Mouse (Mus musculus): ENCODE data around the gene Sec61a1. TPM values are rescaled to one million over a fixed set of nuclear protein-coding genes. Genes with fewer than 3 reads are reported as not detected.

Sec61a1 gene
- total and polyA plus RNA-seq, 3 experiments = 139 to 276 (median 237) TPM

GRCm38 (mm10) chr6:88558076-88558475 is 39.4 kb upstream of the Sec61a1 start:
- Histone ChIP-seq H3K4me1 (ENCODE audit: control insufficient read depth in 1 of 2, insufficient read depth in 2 of 2) (peaks cover 3 to 12% of the 10 kb centered on the region in 2 experiments; a peak in 3 of 4 replicates), H3K27ac (ENCODE audit: insufficient read depth, low read depth) (no peak overlapping the region), H3K9ac (ENCODE audit: insufficient read depth, low read depth) (no peak overlapping the region), H3K4me3 (replicated peaks in 1 of 3; ENCODE audit: low read depth in 2 of 3, low read length in 2 of 3, poor library complexity in 1 of 3) (no peak overlapping the region), H3K4me2 (ENCODE audit: insufficient read depth, low read depth, poor library complexity, severe bottlenecking) (no peak overlapping the region), H3K27me3 (replicated peaks) (no peaks in the 10 kb centered on the region), H3K79me2 (replicated peaks; ENCODE audit: control insufficient read depth, extremely low read depth, insufficient read depth, poor library complexity, severe bottlenecking) (no peaks in the 10 kb centered on the region), H3K9me3 (replicated peaks; ENCODE audit: low read length) (no peaks in the 10 kb centered on the region), H3K36me3 (replicated peaks in 1 of 2; ENCODE audit: control insufficient read depth in 1 of 2, insufficient read depth in 1 of 2, low read length in 1 of 2) (no peaks in the 10 kb centered on the region)
- in situ Hi-C loops (cut with MboI; ENCODE audit: low pct_ligation_motif_present, low pct_unique_long_range_greater_than_20kb, low sequenced_read_pairs) (no loop called here), dilution Hi-C loops (cut with MboI; ENCODE audit: extremely low pct_ligation_motif_present, extremely low pct_unique_long_range_greater_than_20kb, low sequenced_read_pairs) (no loop called here)
- peak; percentile 42 for DNase-seq (ENCODE audit: extremely low read depth)
- TF ChIP-seq SIN3A (IDR thresholded peaks at IDR 0.05; ENCODE audit: low read length) = no peak
- peak; percentile 81 for TF ChIP-seq RAD21 (IDR thresholded peaks at IDR 0.05; ENCODE audit: low read depth, low read length)
- no peak for TF ChIP-seq ZNF384 (IDR thresholded peaks at IDR 0.05; ENCODE audit: low read depth, low read length)
- peak in 1 of 2 experiments; percentile 77; a peak in 2 of 4 replicates for TF ChIP-seq CTCF (conservative IDR thresholded peaks at IDR 0.05 in 1 of 2, IDR thresholded peaks at IDR 0.05 in 1 of 2; ENCODE audit: low read depth in 2 of 2, low read length in 2 of 2)
- 0 out of 2 replicates have a peak, but pooled peaks have one; percentile 19 for TF ChIP-seq ELF1 (IDR thresholded peaks at IDR 0.05; ENCODE audit: low read depth, low read length)
- 0 out of 2 replicates have a peak, but pooled peaks have one; percentile 24 for TF ChIP-seq ZC3H11A (IDR thresholded peaks at IDR 0.05; ENCODE audit: low read depth, low read length)
- no peak for TF ChIP-seq KAT2A (IDR thresholded peaks at IDR 0.05; ENCODE audit: insufficient replicate concordance, low read length)
- TF ChIP-seq SMC3 (IDR thresholded peaks at IDR 0.05; ENCODE audit: low read depth, low read length) = peak; percentile 69

- Histone ChIP-seq H3K9ac (ENCODE audit: insufficient read depth, low read depth) (no peak overlapping the region), H3K4me2 (ENCODE audit: insufficient read depth, low read depth, poor library complexity, severe bottlenecking) (peak overlapping the region; percentile 26; the same call in 1 of the 2 replicates), H3K4me3 (replicated peaks in 1 of 3; ENCODE audit: low read depth in 2 of 3, low read length in 2 of 3, poor library complexity in 1 of 3) (no peak overlapping the region), H3K27me3 (replicated peaks) (no peaks in the 10 kb centered on the region), H3K36me3 (replicated peaks in 1 of 2; ENCODE audit: control insufficient read depth in 1 of 2, insufficient read depth in 1 of 2, low read length in 1 of 2) (no peaks in the 10 kb centered on the region), H3K79me2 (replicated peaks; ENCODE audit: control insufficient read depth, extremely low read depth, insufficient read depth, poor library complexity, severe bottlenecking) (no peaks in the 10 kb centered on the region), H3K4me1 (ENCODE audit: control insufficient read depth in 1 of 2, insufficient read depth in 2 of 2) (peaks cover 3 to 12% of the 10 kb centered on the region in 2 experiments; a peak in 3 of 4 replicates), H3K9me3 (replicated peaks; ENCODE audit: low read length) (no peaks in the 10 kb centered on the region), H3K27ac (ENCODE audit: insufficient read depth, low read depth) (no peak overlapping the region)
- DNase-seq (ENCODE audit: extremely low read depth) = peak; percentile 27
- in situ Hi-C loops (cut with MboI; ENCODE audit: low pct_ligation_motif_present, low pct_unique_long_range_greater_than_20kb, low sequenced_read_pairs) (no loop called here), dilution Hi-C loops (cut with MboI; ENCODE audit: extremely low pct_ligation_motif_present, extremely low pct_unique_long_range_greater_than_20kb, low sequenced_read_pairs) (no loop called here)
- TF ChIP-seq JUN (IDR thresholded peaks at IDR 0.05; ENCODE audit: insufficient read depth, low read depth, low read length) = no peak
- TF ChIP-seq RCOR1 (conservative IDR thresholded peaks at IDR 0.05; ENCODE audit: low read depth, low read length) = no peak
- no peak for TF ChIP-seq GABPA (IDR thresholded peaks at IDR 0.05; ENCODE audit: insufficient replicate concordance, low read depth, low read length)
- TF ChIP-seq KAT2A (IDR thresholded peaks at IDR 0.05; ENCODE audit: insufficient replicate concordance, low read length) = no peak
Observed at GRCm38 (mm10) chr6:88557548-88557947, 38.8 kb upstream of the Sec61a1 start.

- no peak for TF ChIP-seq MXI1 (IDR thresholded peaks at IDR 0.05; ENCODE audit: low read depth, low read length)
- TF ChIP-seq MAFK (IDR thresholded peaks at IDR 0.05; ENCODE audit: insufficient replicate concordance, low read length) = no peak
- no peak for TF ChIP-seq UBTF (IDR thresholded peaks at IDR 0.05; ENCODE audit: low read depth, low read length)
- TF ChIP-seq MAX (IDR thresholded peaks at IDR 0.05; ENCODE audit: low read length) = no peak
- no peak for TF ChIP-seq USF1 (IDR thresholded peaks at IDR 0.05; ENCODE audit: low read depth, low read length)
- TF ChIP-seq TCF12 (IDR thresholded peaks at IDR 0.05; ENCODE audit: low read depth, low read length) = no peak
- no peak for TF ChIP-seq BHLHE40 (IDR thresholded peaks at IDR 0.05; ENCODE audit: low read depth, low read length)
- no peak for TF ChIP-seq USF2 (conservative IDR thresholded peaks at IDR 0.05; ENCODE audit: low read depth, low read length)
- no peak for TF ChIP-seq GABPA (IDR thresholded peaks at IDR 0.05; ENCODE audit: insufficient replicate concordance, low read depth, low read length)
- TF ChIP-seq EP300 (IDR thresholded peaks at IDR 0.05; ENCODE audit: low read length) = no peak
- no peak for TF ChIP-seq SIN3A (IDR thresholded peaks at IDR 0.05; ENCODE audit: low read length)
- no peak for TF ChIP-seq ELF1 (IDR thresholded peaks at IDR 0.05; ENCODE audit: low read depth, low read length)
- no peak for TF ChIP-seq PAX5 (IDR thresholded peaks at IDR 0.05; ENCODE audit: low read length)
- TF ChIP-seq MYC (IDR thresholded peaks at IDR 0.05; ENCODE audit: low read depth, low read length) = no peak
- TF ChIP-seq ETS1 (conservative IDR thresholded peaks at IDR 0.05; ENCODE audit: low read depth, low read length) = no peak
- TF ChIP-seq NRF1 (IDR thresholded peaks at IDR 0.05; ENCODE audit: low read depth, low read length) = no peak
- TF ChIP-seq E2F4 (IDR thresholded peaks at IDR 0.05; ENCODE audit: insufficient replicate concordance, low read depth, low read length) = no peak
- TF ChIP-seq JUND (conservative IDR thresholded peaks at IDR 0.05; ENCODE audit: low read depth, low read length) = no peak
- H3K27ac ChIP-seq (ENCODE audit: insufficient read depth, low read depth) = no peak overlapping the region
- no peaks in the 10 kb centered on the region for H3K36me3 ChIP-seq (replicated peaks in 1 of 2; ENCODE audit: control insufficient read depth in 1 of 2, insufficient read depth in 1 of 2, low read length in 1 of 2)
- peaks cover 3% of the 10 kb centered on the region in 2 experiments; a peak in 2 of 4 replicates for H3K4me1 ChIP-seq (ENCODE audit: control insufficient read depth in 1 of 2, insufficient read depth in 2 of 2)
- in situ Hi-C loops (cut with MboI; ENCODE audit: low pct_ligation_motif_present, low pct_unique_long_range_greater_than_20kb, low sequenced_read_pairs) (no loop called here), dilution Hi-C loops (cut with MboI; ENCODE audit: extremely low pct_ligation_motif_present, extremely low pct_unique_long_range_greater_than_20kb, low sequenced_read_pairs) (no loop called here)
- no peak overlapping the region for H3K4me3 ChIP-seq (replicated peaks in 1 of 3; ENCODE audit: low read depth in 2 of 3, low read length in 2 of 3, poor library complexity in 1 of 3)
- no peak overlapping the region for H3K9ac ChIP-seq (ENCODE audit: insufficient read depth, low read depth)
- no peaks in the 10 kb centered on the region for H3K79me2 ChIP-seq (replicated peaks; ENCODE audit: control insufficient read depth, extremely low read depth, insufficient read depth, poor library complexity, severe bottlenecking)
- no peak overlapping the region for H3K4me2 ChIP-seq (ENCODE audit: insufficient read depth, low read depth, poor library complexity, severe bottlenecking)
- peaks cover 16% of the 10 kb centered on the region for H3K27me3 ChIP-seq (replicated peaks)
- no peaks in the 10 kb centered on the region for H3K9me3 ChIP-seq (replicated peaks; ENCODE audit: low read length)
- DNase-seq (ENCODE audit: extremely low read depth) = no peak
Observed at GRCm38 (mm10) chr6:88549916-88550315, 31.2 kb upstream of the Sec61a1 start.
